ENCODE assay signal across 19 mouse cellular contexts in the genomic region with DNA sequence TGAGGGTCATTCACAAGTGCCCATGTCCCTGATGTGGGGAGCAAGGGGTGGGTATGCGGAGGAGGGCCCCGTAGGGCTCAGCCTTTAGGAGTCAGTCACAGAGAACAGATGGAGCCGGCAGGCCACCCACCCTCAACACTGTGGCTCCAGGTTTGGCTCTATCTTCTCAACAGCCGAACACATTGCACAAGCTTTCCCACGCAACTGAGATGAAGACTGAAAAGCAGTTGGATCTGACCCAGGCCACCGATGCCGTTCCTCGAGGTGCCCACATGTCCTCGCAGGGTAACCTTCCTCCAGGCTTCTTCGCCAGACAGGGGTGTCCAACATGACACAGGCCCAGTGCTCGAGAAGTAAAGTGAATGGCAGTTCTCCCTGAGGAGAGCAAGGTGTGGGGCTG.
DNase-seq lines count a peak whose midpoint lies in the region; ATAC-seq lines count a peak whose summit lies in the region.
"Had no signal": no experiment of that assay in that cellular context is flagged by ENCODE, and none has a peak within 500 bp of the region (broad histone marks: within the 10 kb centered on the region; RNA-seq: fewer than 3 reads in every experiment).

No protein-coding gene starts in this region.

- no peaks in the 10 kb centered on the region for H3K4me1 ChIP-seq in embryonic facial prominence, embryonic 13.5 days
- H3K4me1 ChIP-seq in embryonic facial prominence, embryonic 10.5 days, result peaks cover 29% of the 10 kb centered on the region
- H3K4me1 ChIP-seq in neural tube, embryonic 11.5 days (ENCODE audit: control insufficient read depth, insufficient read depth, low read length), result no peaks in the 10 kb centered on the region
- H3K4me1 ChIP-seq in neural tube, embryonic 15.5 days, result peaks cover 14% of the 10 kb centered on the region
- H3K4me1 ChIP-seq: heart, embryonic 13.5 days; lung, embryonic 15.5 days; megakaryocyte, embryonic 14.5 days had no signal

- H3K4me3 ChIP-seq in embryonic facial prominence, embryonic 13.5 days, result no peak overlapping the region
- no peak overlapping the region for H3K4me3 ChIP-seq in embryonic facial prominence, embryonic 10.5 days
- no peak overlapping the region for H3K4me3 ChIP-seq in neural tube, embryonic 11.5 days (ENCODE audit: low read depth, low read length)
- no peak overlapping the region for H3K4me3 ChIP-seq in neural tube, embryonic 15.5 days (replicated peaks)
- H3K4me3 ChIP-seq: forebrain, embryonic 12.5 days; heart, embryonic 13.5 days; lung, embryonic 15.5 days; megakaryocyte, embryonic 14.5 days had no signal

- no peak for DNase-seq in embryonic facial prominence, embryonic 10.5 days (ENCODE audit: low spot score)
- DNase-seq in neural tube, embryonic 11.5 days (ENCODE audit: low spot score), result peak; percentile 6
- peak; percentile 61 to 62 for DNase-seq in left cerebral cortex, postnatal 36 days (ENCODE audit: low spot score in 2 of 2)
- DNase-seq in gastrocnemius, postnatal 10 days, result no peak
- DNase-seq in lung, postnatal 36 days, result no peak
- DNase-seq in Muller cell, postnatal 12 days (ENCODE audit: inconsistent ontology term), result no peak
- DNase-seq: adrenal gland, adult 2 months; cerebellum, adult 9-10 months; gastrocnemius, postnatal 25 days; kidney, postnatal 36 days; liver; thymus, postnatal 14 days had no signal

- H3K9me3 ChIP-seq in embryonic facial prominence, embryonic 13.5 days, result no peaks in the 10 kb centered on the region
- no peaks in the 10 kb centered on the region for H3K9me3 ChIP-seq in embryonic facial prominence, embryonic 10.5 days
- H3K9me3 ChIP-seq in neural tube, embryonic 11.5 days (ENCODE audit: control insufficient read depth, low read length), result no peaks in the 10 kb centered on the region
- H3K9me3 ChIP-seq in neural tube, embryonic 15.5 days (replicated peaks), result no peaks in the 10 kb centered on the region
- H3K9me3 ChIP-seq: forebrain, embryonic 12.5 days; heart, embryonic 13.5 days; lung, embryonic 15.5 days had no signal

- peaks cover 5% of the 10 kb centered on the region for H3K27me3 ChIP-seq in embryonic facial prominence, embryonic 13.5 days
- H3K27me3 ChIP-seq in embryonic facial prominence, embryonic 10.5 days (replicated peaks; ENCODE audit: low read depth, poor library complexity, severe bottlenecking), result 0 out of 2 replicates have a peak, but pooled peaks cover 4% of the 10 kb centered on the region
- H3K27me3 ChIP-seq in neural tube, embryonic 11.5 days (ENCODE audit: control insufficient read depth, insufficient read depth, low read length), result no peaks in the 10 kb centered on the region
- H3K27me3 ChIP-seq in neural tube, embryonic 15.5 days (replicated peaks), result no peaks in the 10 kb centered on the region
- H3K27me3 ChIP-seq: lung, embryonic 15.5 days; megakaryocyte, embryonic 14.5 days had no signal

- no peak for ATAC-seq in embryonic facial prominence, embryonic 13.5 days (ENCODE audit: insufficient number of reproducible peaks, insufficient read depth, low FRiP score, low TSS enrichment, low read depth)
- ATAC-seq in neural tube, embryonic 11.5 days (ENCODE audit: insufficient read depth, low FRiP score, low TSS enrichment), result no peak
- ATAC-seq in neural tube, embryonic 15.5 days (ENCODE audit: low FRiP score), result no peak
- ATAC-seq: intestine, embryonic 16.5 days had no signal

- intact Hi-C loops in left cerebral cortex, postnatal 36 days (cut with DNase I), result no loop called here

- H3K27ac ChIP-seq in embryonic facial prominence, embryonic 13.5 days, result peak overlapping the region; percentile 16; the same call in 1 of the 2 replicates
- no peak overlapping the region for H3K27ac ChIP-seq in embryonic facial prominence, embryonic 10.5 days (replicated peaks)
- H3K27ac ChIP-seq in neural tube, embryonic 11.5 days (ENCODE audit: low read depth, low read length), result no peak overlapping the region
- H3K27ac ChIP-seq in neural tube, embryonic 15.5 days (replicated peaks), result no peak overlapping the region
- H3K27ac ChIP-seq: forebrain, embryonic 12.5 days; heart, embryonic 13.5 days; lung, embryonic 15.5 days had no signal

- no peak overlapping the region for H3K4me2 ChIP-seq in embryonic facial prominence, embryonic 13.5 days
- no peak overlapping the region for H3K4me2 ChIP-seq in neural tube, embryonic 11.5 days (ENCODE audit: low read depth)
- H3K4me2 ChIP-seq in neural tube, embryonic 15.5 days, result no peak overlapping the region
- H3K4me2 ChIP-seq: forebrain, embryonic 12.5 days; heart, embryonic 13.5 days; lung, embryonic 15.5 days had no signal

- no peaks in the 10 kb centered on the region for H3K36me3 ChIP-seq in embryonic facial prominence, embryonic 13.5 days
- H3K36me3 ChIP-seq in embryonic facial prominence, embryonic 10.5 days (replicated peaks), result no peaks in the 10 kb centered on the region
- no peaks in the 10 kb centered on the region for H3K36me3 ChIP-seq in neural tube, embryonic 11.5 days (ENCODE audit: control insufficient read depth, insufficient read depth, low read length)
- no peaks in the 10 kb centered on the region for H3K36me3 ChIP-seq in neural tube, embryonic 15.5 days
- H3K36me3 ChIP-seq: forebrain, embryonic 12.5 days; heart, embryonic 13.5 days; lung, embryonic 15.5 days had no signal

- H3K9ac ChIP-seq in embryonic facial prominence, embryonic 13.5 days, result no peak overlapping the region
- no peak overlapping the region for H3K9ac ChIP-seq in neural tube, embryonic 11.5 days (ENCODE audit: low read length)
- no peak overlapping the region for H3K9ac ChIP-seq in neural tube, embryonic 15.5 days (replicated peaks)
- H3K9ac ChIP-seq: forebrain, embryonic 12.5 days; heart, embryonic 13.5 days; lung, embryonic 15.5 days had no signal

- 82% methylated on average over 11 of the region's 11 CpGs for WGBS in embryonic facial prominence, embryonic 13.5 days
- 86% methylated on average over 11 of the region's 11 CpGs for WGBS in embryonic facial prominence, embryonic 10.5 days
- WGBS in neural tube, embryonic 11.5 days, result 90% methylated on average over 11 of the region's 11 CpGs
- WGBS in neural tube, embryonic 15.5 days, result 92% methylated on average over 11 of the region's 11 CpGs

Comparison
In these comparisons a context has a peak if more than half of its experiments do, and no peak if none do; other contexts are left out.
1. DNase-seq: peak in neural tube, embryonic 11.5 days (single experiment) and left cerebral cortex, postnatal 36 days (2 of 2); none in embryonic facial prominence, embryonic 10.5 days (single experiment), gastrocnemius, postnatal 10 days (single experiment), lung, postnatal 36 days (single experiment) and Muller cell, postnatal 12 days (single experiment).